Mouse (Mus musculus): Measurements from ENCODE around the gene Qsox2. TPM values are rescaled to one million over a fixed set of nuclear protein-coding genes. Genes with fewer than 3 reads are reported as not detected.

Qsox2 gene
- total RNA-seq (2023; ENCODE audit: inconsistent age): 6.7 to 8.6 TPM (median 7.6 TPM) in 4 replicates

DNA sequence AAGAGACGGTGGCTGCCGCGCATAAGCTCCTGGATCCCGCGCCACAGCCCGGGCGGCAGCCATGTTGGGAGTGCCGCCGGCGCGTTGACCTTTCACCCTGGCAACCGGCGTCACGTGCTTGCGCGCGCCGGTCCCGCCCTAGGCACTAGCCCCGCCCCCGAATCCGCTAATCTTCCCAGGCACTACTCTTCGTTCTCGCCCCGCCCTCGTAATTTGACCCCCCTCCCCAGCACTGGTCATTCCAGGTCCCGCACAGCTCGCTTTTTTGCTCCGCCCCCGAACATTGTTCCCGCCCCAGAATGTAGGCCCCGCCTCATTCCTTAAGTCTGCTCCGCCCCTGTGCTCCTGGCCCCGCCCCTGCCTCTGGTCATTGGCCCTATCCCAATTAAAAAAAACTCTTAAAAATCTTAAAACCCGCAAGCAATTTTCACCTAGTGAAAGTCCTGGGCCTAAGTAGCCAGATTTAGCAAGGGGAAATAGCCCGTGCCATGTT, at the start of gene Qsox2:
Gene Qsox2 (minus strand): TSS at position 236 of the 493 bp plus-strand sequence.

DNA sequence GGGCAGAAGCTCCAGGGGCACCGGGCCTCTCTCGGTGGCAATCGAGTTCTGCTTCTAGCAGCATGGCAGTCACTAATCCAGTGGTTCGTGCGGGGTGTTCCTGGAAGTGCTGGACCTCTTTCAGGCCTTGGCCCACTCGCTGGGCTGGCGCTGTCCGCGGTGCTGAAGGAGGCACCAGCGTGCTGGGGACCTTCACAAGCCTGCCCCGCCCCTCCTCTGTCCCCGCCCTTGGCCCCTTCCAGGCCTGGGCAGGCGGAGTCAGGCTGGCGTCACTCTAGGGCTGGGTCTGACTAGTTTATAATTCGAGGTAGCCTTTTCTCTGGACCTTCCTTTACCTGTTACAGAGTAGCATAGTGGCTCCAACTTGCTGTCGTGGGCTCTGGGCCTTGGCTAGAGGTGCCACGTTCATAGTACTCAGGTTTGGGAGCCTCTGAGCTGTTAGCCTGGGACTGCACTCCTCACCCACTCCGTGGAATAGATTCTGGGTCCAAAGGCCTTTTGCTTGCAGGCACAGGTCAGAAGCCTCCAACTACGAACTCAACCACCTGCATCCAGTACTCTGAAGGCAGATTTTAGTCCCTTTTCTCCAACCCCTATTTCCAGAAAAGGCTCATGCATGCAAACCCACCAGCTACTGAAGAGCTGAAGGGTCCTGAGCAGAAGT, 29.1 kb downstream of the Qsox2 start, which contains the start of gene Lhx3:
Gene Lhx3 (minus strand): TSS at position 164 of the 664 bp plus-strand sequence.

Other genes starting within 250 kb of the Qsox2 start
- gene Ubac1, start 215.8 kb downstream of the Qsox2 start, total RNA-seq (2023; ENCODE audit: inconsistent age): 30.1 to 38.0 TPM (median 33.7 TPM) in 4 replicates
- 1.3 to 2.8 TPM (median 1.9 TPM) in 4 replicates for gene Nacc2, start 114.3 kb downstream of the Qsox2 start, total RNA-seq (2023; ENCODE audit: inconsistent age)
- gene Lhx3, start 29.2 kb downstream of the Qsox2 start, total RNA-seq (2023; ENCODE audit: inconsistent age): 0.24 TPM in 1 of 4 replicates, not detected in the others
- gene Ccdc187, start 57.0 kb upstream of the Qsox2 start, total RNA-seq (2023; ENCODE audit: inconsistent age): not detected in 4 replicates
- 29.0 to 35.0 TPM (median 34.3 TPM) in 4 replicates for gene Gpsm1, start 78.0 kb upstream of the Qsox2 start, total RNA-seq (2023; ENCODE audit: inconsistent age)
- gene Dnlz, start 114.6 kb upstream of the Qsox2 start, total RNA-seq (2023; ENCODE audit: inconsistent age): 9.6 to 11.2 TPM (median 9.8 TPM) in 4 replicates
- gene Card9, start 123.4 kb upstream of the Qsox2 start, total RNA-seq (2023; ENCODE audit: inconsistent age): 0.51 TPM in 1 of 4 replicates, not detected in the others
- 96.6 to 118 TPM (median 112 TPM) in 4 replicates for gene Snapc4, start 143.1 kb upstream of the Qsox2 start, total RNA-seq (2023; ENCODE audit: inconsistent age)
- 123 to 146 TPM (median 138 TPM) in 4 replicates for gene Entr1, start 151.8 kb upstream of the Qsox2 start, total RNA-seq (2023; ENCODE audit: inconsistent age)
- 81.3 to 95.6 TPM (median 89.5 TPM) in 4 replicates for gene Pmpca, start 151.8 kb upstream of the Qsox2 start, total RNA-seq (2023; ENCODE audit: inconsistent age)
- 29.9 to 34.7 TPM (median 31.4 TPM) in 4 replicates for gene Inpp5e, start 171.7 kb upstream of the Qsox2 start, total RNA-seq (2023; ENCODE audit: inconsistent age)
- 93.3 to 99.4 TPM (median 95.2 TPM) in 4 replicates for gene Sec16a, start 207.7 kb upstream of the Qsox2 start, total RNA-seq (2023; ENCODE audit: inconsistent age)

Measured in B cell, adult (primary cell).